Mouse (Mus musculus): ENCODE measurements around the gene Cadm1. TPM values are rescaled to one million over a fixed set of nuclear protein-coding genes. Genes with fewer than 3 reads are reported as not detected.

Gene Cadm1
- polyA plus RNA-seq, 1 experiment, result 9.3 TPM

GRCm38 (mm10) chr9:47891721-47892120 is 361.7 kb downstream of the Cadm1 start:
- no peak overlapping the region for H3K4me3 ChIP-seq
- no peaks in the 10 kb centered on the region for H3K79me2 ChIP-seq (ENCODE audit: control insufficient read depth, insufficient read depth)
- H3K27me3 ChIP-seq (ENCODE audit: control insufficient read depth, insufficient read depth, insufficient read length), result peaks cover 3% of the 10 kb centered on the region
- no peak overlapping the region for H3K4me2 ChIP-seq (ENCODE audit: low read depth)
- TF ChIP-seq USF1 (IDR thresholded peaks at IDR 0.05; ENCODE audit: low read depth) (no peak), TCF3 (IDR thresholded peaks at IDR 0.05; ENCODE audit: insufficient read length, low read depth) (no peak), MYOD1 (IDR thresholded peaks at IDR 0.05; ENCODE audit: control insufficient read depth in 1 of 3, insufficient read length in 2 of 3, low read depth in 2 of 3) (no peak), E2F4 (IDR thresholded peaks at IDR 0.05; ENCODE audit: insufficient read depth) (no peak), TCF12 (IDR thresholded peaks at IDR 0.05; ENCODE audit: insufficient read depth, poor library complexity, severe bottlenecking) (no peak), MAX (IDR thresholded peaks at IDR 0.05; ENCODE audit: low read depth) (no peak), POLR2AphosphoS2 (IDR thresholded peaks at IDR 0.05; ENCODE audit: insufficient read length, low read depth) (no peak), REST (IDR thresholded peaks at IDR 0.05; ENCODE audit: insufficient read depth, insufficient read length) (no peak), MYOG (IDR thresholded peaks at IDR 0.05; ENCODE audit: control insufficient read depth in 1 of 3, insufficient read depth in 1 of 3, insufficient read length in 2 of 3, low read depth in 2 of 3) (no peak), SRF (IDR thresholded peaks at IDR 0.05; ENCODE audit: control insufficient read depth, insufficient read length, low read depth) (no peak), CEBPB (IDR thresholded peaks at IDR 0.05; ENCODE audit: insufficient read depth, poor library complexity, severe bottlenecking) (no peak), POLR2A (IDR thresholded peaks at IDR 0.05; ENCODE audit: insufficient read length, low read depth) (no peak)
- H3ac ChIP-seq (ENCODE audit: control insufficient read depth, insufficient read length), result no peak overlapping the region
- H3K36me3 ChIP-seq (ENCODE audit: control insufficient read depth, insufficient read depth), result no peaks in the 10 kb centered on the region

GRCm38 (mm10) chr9:47892995-47893394 is 363.0 kb downstream of the Cadm1 start:
- Histone ChIP-seq H3K4me2 (ENCODE audit: low read depth) (no peak overlapping the region), H3ac (ENCODE audit: control insufficient read depth, insufficient read length) (no peak overlapping the region), H3K79me2 (ENCODE audit: control insufficient read depth, insufficient read depth) (no peaks in the 10 kb centered on the region), H3K27me3 (ENCODE audit: control insufficient read depth, insufficient read depth, insufficient read length) (peaks cover 3% of the 10 kb centered on the region), H3K4me3 (no peak overlapping the region), H3K36me3 (ENCODE audit: control insufficient read depth, insufficient read depth) (no peaks in the 10 kb centered on the region)
- TF ChIP-seq E2F4 (IDR thresholded peaks at IDR 0.05; ENCODE audit: insufficient read depth) (no peak), POLR2AphosphoS2 (IDR thresholded peaks at IDR 0.05; ENCODE audit: insufficient read length, low read depth) (no peak), POLR2A (IDR thresholded peaks at IDR 0.05; ENCODE audit: insufficient read length, low read depth) (no peak), CEBPB (IDR thresholded peaks at IDR 0.05; ENCODE audit: insufficient read depth, poor library complexity, severe bottlenecking) (no peak), MYOG (IDR thresholded peaks at IDR 0.05; ENCODE audit: control insufficient read depth in 1 of 3, insufficient read depth in 1 of 3, insufficient read length in 2 of 3, low read depth in 2 of 3) (no peak), TCF3 (IDR thresholded peaks at IDR 0.05; ENCODE audit: insufficient read length, low read depth) (no peak), SRF (IDR thresholded peaks at IDR 0.05; ENCODE audit: control insufficient read depth, insufficient read length, low read depth) (no peak), TCF12 (IDR thresholded peaks at IDR 0.05; ENCODE audit: insufficient read depth, poor library complexity, severe bottlenecking) (no peak), MYOD1 (IDR thresholded peaks at IDR 0.05; ENCODE audit: control insufficient read depth in 1 of 3, insufficient read length in 2 of 3, low read depth in 2 of 3) (no peak), REST (IDR thresholded peaks at IDR 0.05; ENCODE audit: insufficient read depth, insufficient read length) (no peak), USF1 (IDR thresholded peaks at IDR 0.05; ENCODE audit: low read depth) (no peak), MAX (IDR thresholded peaks at IDR 0.05; ENCODE audit: low read depth) (no peak)

GRCm38 (mm10) chr9:47894096-47894495 is 364.1 kb downstream of the Cadm1 start:
- Histone ChIP-seq H3ac (ENCODE audit: control insufficient read depth, insufficient read length) (no peak overlapping the region), H3K27me3 (ENCODE audit: control insufficient read depth, insufficient read depth, insufficient read length) (no peaks in the 10 kb centered on the region), H3K4me3 (no peak overlapping the region), H3K79me2 (ENCODE audit: control insufficient read depth, insufficient read depth) (no peaks in the 10 kb centered on the region), H3K36me3 (ENCODE audit: control insufficient read depth, insufficient read depth) (no peaks in the 10 kb centered on the region), H3K4me2 (ENCODE audit: low read depth) (no peak overlapping the region)
- no peak for TF ChIP-seq REST (IDR thresholded peaks at IDR 0.05; ENCODE audit: insufficient read depth, insufficient read length)
- no peak for TF ChIP-seq CEBPB (IDR thresholded peaks at IDR 0.05; ENCODE audit: insufficient read depth, poor library complexity, severe bottlenecking)
- no peak for TF ChIP-seq USF1 (IDR thresholded peaks at IDR 0.05; ENCODE audit: low read depth)
- TF ChIP-seq MYOD1 (IDR thresholded peaks at IDR 0.05; ENCODE audit: control insufficient read depth in 1 of 3, insufficient read length in 2 of 3, low read depth in 2 of 3), result no peak
- TF ChIP-seq TCF12 (IDR thresholded peaks at IDR 0.05; ENCODE audit: insufficient read depth, poor library complexity, severe bottlenecking), result no peak
- no peak for TF ChIP-seq POLR2AphosphoS2 (IDR thresholded peaks at IDR 0.05; ENCODE audit: insufficient read length, low read depth)
- no peak for TF ChIP-seq SRF (IDR thresholded peaks at IDR 0.05; ENCODE audit: control insufficient read depth, insufficient read length, low read depth)
- TF ChIP-seq POLR2A (IDR thresholded peaks at IDR 0.05; ENCODE audit: insufficient read length, low read depth), result no peak
- TF ChIP-seq E2F4 (IDR thresholded peaks at IDR 0.05; ENCODE audit: insufficient read depth), result no peak
- TF ChIP-seq MYOG (IDR thresholded peaks at IDR 0.05; ENCODE audit: control insufficient read depth in 1 of 3, insufficient read depth in 1 of 3, insufficient read length in 2 of 3, low read depth in 2 of 3), result no peak
- no peak for TF ChIP-seq MAX (IDR thresholded peaks at IDR 0.05; ENCODE audit: low read depth)
- no peak for TF ChIP-seq TCF3 (IDR thresholded peaks at IDR 0.05; ENCODE audit: insufficient read length, low read depth)

- TF ChIP-seq MYOG (IDR thresholded peaks at IDR 0.05; ENCODE audit: control insufficient read depth in 1 of 3, insufficient read depth in 1 of 3, insufficient read length in 2 of 3, low read depth in 2 of 3), result no peak
- Histone ChIP-seq H3K79me2 (ENCODE audit: control insufficient read depth, insufficient read depth) (no peaks in the 10 kb centered on the region), H3ac (ENCODE audit: control insufficient read depth, insufficient read length) (no peak overlapping the region), H3K4me2 (ENCODE audit: low read depth) (no peak overlapping the region), H3K36me3 (ENCODE audit: control insufficient read depth, insufficient read depth) (no peaks in the 10 kb centered on the region), H3K27me3 (ENCODE audit: control insufficient read depth, insufficient read depth, insufficient read length) (no peaks in the 10 kb centered on the region), H3K4me3 (no peak overlapping the region)
Measured at GRCm38 (mm10) chr9:47894661-47895060, 364.7 kb downstream of the Cadm1 start.

- Histone ChIP-seq H3K79me2 (ENCODE audit: control insufficient read depth, insufficient read depth) (no peaks in the 10 kb centered on the region), H3K27me3 (ENCODE audit: control insufficient read depth, insufficient read depth, insufficient read length) (no peaks in the 10 kb centered on the region), H3K4me3 (no peak overlapping the region), H3K4me2 (ENCODE audit: low read depth) (no peak overlapping the region), H3ac (ENCODE audit: control insufficient read depth, insufficient read length) (no peak overlapping the region), H3K36me3 (ENCODE audit: control insufficient read depth, insufficient read depth) (no peaks in the 10 kb centered on the region)
- no peak for TF ChIP-seq MAX (IDR thresholded peaks at IDR 0.05; ENCODE audit: low read depth)
- TF ChIP-seq MYOD1 (IDR thresholded peaks at IDR 0.05; ENCODE audit: control insufficient read depth in 1 of 3, insufficient read length in 2 of 3, low read depth in 2 of 3), result no peak
- no peak for TF ChIP-seq CEBPB (IDR thresholded peaks at IDR 0.05; ENCODE audit: insufficient read depth, poor library complexity, severe bottlenecking)
- no peak for TF ChIP-seq MYOG (IDR thresholded peaks at IDR 0.05; ENCODE audit: control insufficient read depth in 1 of 3, insufficient read depth in 1 of 3, insufficient read length in 2 of 3, low read depth in 2 of 3)
- no peak for TF ChIP-seq E2F4 (IDR thresholded peaks at IDR 0.05; ENCODE audit: insufficient read depth)
- TF ChIP-seq POLR2AphosphoS2 (IDR thresholded peaks at IDR 0.05; ENCODE audit: insufficient read length, low read depth), result no peak
- TF ChIP-seq REST (IDR thresholded peaks at IDR 0.05; ENCODE audit: insufficient read depth, insufficient read length), result no peak
- no peak for TF ChIP-seq TCF12 (IDR thresholded peaks at IDR 0.05; ENCODE audit: insufficient read depth, poor library complexity, severe bottlenecking)
- TF ChIP-seq POLR2A (IDR thresholded peaks at IDR 0.05; ENCODE audit: insufficient read length, low read depth), result no peak
- TF ChIP-seq TCF3 (IDR thresholded peaks at IDR 0.05; ENCODE audit: insufficient read length, low read depth), result no peak
- TF ChIP-seq USF1 (IDR thresholded peaks at IDR 0.05; ENCODE audit: low read depth), result no peak
- no peak for TF ChIP-seq SRF (IDR thresholded peaks at IDR 0.05; ENCODE audit: control insufficient read depth, insufficient read length, low read depth)
Measured at GRCm38 (mm10) chr9:47895121-47895520, 365.1 kb downstream of the Cadm1 start.
